Mouse (Mus musculus) erythroid progenitor cell, adult 5-6 weeks (primary cell): ENCODE measurements around the gene Dffb. TPM values are rescaled to one million over a fixed set of nuclear protein-coding genes. Genes with fewer than 3 reads are reported as not detected.
A peak's percentile ranks its signal among the peaks of the same experiment; 100 is the strongest.

Experiments
- ATAC-seq: replicated peaks from 2 replicates; pipeline ENCODE4 v1.8.0; 2016; ENCODE audit warnings: moderate number of reproducible peaks, mild to moderate bottlenecking, moderate TSS enrichment, inconsistent platforms; ENCODE audit not compliant: poor library complexity, low FRiP score, severe bottlenecking
- total RNA-seq, 2 experiments: library from RNA; stranded (forward) in 1 of 2; stranded (reverse) in 1 of 2; fragments of 150-400 nt in 1 of 2; fragments of 186-747, 209-891 nt in 1 of 2; gene quantifications; 2 replicates each; pipeline versions ENCODE4 v1.2.3 to v1.2.4; 2015 to 2017; ENCODE audit warnings: low replicate concordance in 2 of 2

Dffb gene
- total RNA-seq (2015; ENCODE audit: low replicate concordance) (5.0 and 10.8 TPM in 2 replicates), total RNA-seq (2017; ENCODE audit: low replicate concordance) (3.3 and 7.1 TPM in 2 replicates)

- peak; percentile 94 for ATAC-seq
Measured at GRCm38 (mm10) chr4:153974431-153975291, at the start of gene Dffb, which contains the start of gene Cep104. TSS of gene Dffb (minus strand) at chr4:153975126. TSS of gene Cep104 (plus strand) at chr4:153975194.

- ATAC-seq, result peak; percentile 75
Measured at GRCm38 (mm10) chr4:154023754-154024601, 49.1 kb upstream of the Dffb start.

- no peak for ATAC-seq
Measured at GRCm38 (mm10) chr4:154022844-154023243, 47.9 kb upstream of the Dffb start.

GRCm38 (mm10) chr4:154022407-154022806 is 47.5 kb upstream of the Dffb start:
- no peak for ATAC-seq

GRCm38 (mm10) chr4:154021432-154021831 is 46.5 kb upstream of the Dffb start:
- ATAC-seq, result no peak

GRCm38 (mm10) chr4:154019571-154019970 is 44.6 kb upstream of the Dffb start:
- ATAC-seq, result no peak

GRCm38 (mm10) chr4:154015476-154015875 is 40.5 kb upstream of the Dffb start:
- no peak for ATAC-seq

- ATAC-seq, result no peak
Measured at GRCm38 (mm10) chr4:154012132-154012882, 37.4 kb upstream of the Dffb start.

GRCm38 (mm10) chr4:154011646-154012089 is 36.7 kb upstream of the Dffb start, which contains the start of gene Lrrc47:
TSS of gene Lrrc47 (plus strand) at chr4:154011731.
- ATAC-seq, result peak; percentile 96

GRCm38 (mm10) chr4:154010907-154011645 is 36.1 kb upstream of the Dffb start:
- ATAC-seq, result peak; percentile 48

- no peak for ATAC-seq
Measured at GRCm38 (mm10) chr4:154007759-154008158, 32.8 kb upstream of the Dffb start.

GRCm38 (mm10) chr4:154006264-154006663 is 31.3 kb upstream of the Dffb start:
- ATAC-seq, result no peak

- ATAC-seq, result no peak
Measured at GRCm38 (mm10) chr4:154005488-154005887, 30.6 kb upstream of the Dffb start.

- ATAC-seq, result no peak
Measured at GRCm38 (mm10) chr4:153993505-153993904, 18.6 kb upstream of the Dffb start.

- no peak for ATAC-seq
Measured at GRCm38 (mm10) chr4:153992715-153993114, 17.8 kb upstream of the Dffb start.

GRCm38 (mm10) chr4:153980470-153980869 is 5.5 kb upstream of the Dffb start:
- no peak for ATAC-seq

- ATAC-seq, result no peak
Measured at GRCm38 (mm10) chr4:153979243-153979642, 4.3 kb upstream of the Dffb start.

GRCm38 (mm10) chr4:153975768-153976167 is 842 bp upstream of the Dffb start:
- ATAC-seq, result no peak

- peak; percentile 50; the same call in 1 of the 2 replicates for ATAC-seq
Measured at GRCm38 (mm10) chr4:153975292-153975662, 351 bp upstream of the Dffb start.
